ENCODE assay signal across 8 mouse cellular contexts in genomic region chr4:41699783-41700182, GRCm38 (mm10). TPM values are rescaled to one million over a fixed set of nuclear protein-coding genes. Genes with fewer than 3 reads are reported as not detected.
A peak's percentile ranks its signal among the peaks of the same experiment; 100 is the strongest.
DNase-seq lines count a peak whose midpoint lies in the region; ATAC-seq and TF ChIP-seq lines count a peak whose summit lies in the region.
"Not testable (repeated sequence)": the region's sequence is repeated elsewhere in the genome, so short reads cannot be mapped to it uniquely, and the experiment has no call there.

Il11ra1 (plus strand) TSS chr4:41699989.

- not testable (repeated sequence) for ATAC-seq in common myeloid progenitor, adult 5-6 weeks (replicated peaks; ENCODE audit: low read depth, poor library complexity, severe bottlenecking); heart, embryonic 16.5 days (replicated peaks; ENCODE audit: extremely low read depth, insufficient read depth, low FRiP score); intestine, postnatal 0 days; lung, embryonic 15.5 days (ENCODE audit: borderline replicate concordance, extremely low read depth, low FRiP score, low TSS enrichment); neural tube, embryonic 14.5 days (ENCODE audit: low read depth)

- H3K9me3 ChIP-seq in ES-E14 (ENCODE audit: control insufficient read depth, insufficient read depth, low read depth, low read length); heart, embryonic 16.5 days (replicated peaks; ENCODE audit: control insufficient read depth, low read length); intestine, postnatal 0 days (ENCODE audit: control insufficient read depth); lung, embryonic 15.5 days; neural tube, embryonic 14.5 days (ENCODE audit: control insufficient read depth, low read length): not testable (repeated sequence)

- not testable (repeated sequence) for TF ChIP-seq CTCF in gastrocnemius, adult 2 months (IDR thresholded peaks at IDR 0.05); intestine, postnatal 0 days (IDR thresholded peaks at IDR 0.05; ENCODE audit: low read depth)

- H3K27ac ChIP-seq in ES-E14 (ENCODE audit: insufficient read depth, low read depth, low read length, poor library complexity, severe bottlenecking); heart, embryonic 16.5 days (ENCODE audit: low read length); intestine, postnatal 0 days (ENCODE audit: low read depth, low read length); lung, embryonic 15.5 days; neural tube, embryonic 14.5 days (ENCODE audit: low read depth, low read length): not testable (repeated sequence)
- H3K27ac ChIP-seq in gastrocnemius, adult 2 months: peak within 1 kb of the TSS; percentile 84

- not testable (repeated sequence) for H3K4me2 ChIP-seq in heart, embryonic 16.5 days (ENCODE audit: low read depth, low read length); intestine, postnatal 0 days (replicated peaks; ENCODE audit: low read depth); neural tube, embryonic 14.5 days (ENCODE audit: low read depth, low read length)
- H3K4me2 ChIP-seq in lung, embryonic 15.5 days: peak within 1 kb of the TSS; percentile 24; the same call in 1 of the 2 replicates

- intact Hi-C loops in gastrocnemius, adult 2 months (cut with DNase I); left cerebral cortex, postnatal 25 days (cut with DNase I): not testable (repeated sequence)

- not testable (repeated sequence) for H3K4me3 ChIP-seq in ES-E14 (ENCODE audit: insufficient read depth in 1 of 2, low read depth in 1 of 2, low read length in 2 of 2, poor library complexity in 1 of 2, severe bottlenecking in 1 of 2); gastrocnemius, adult 2 months; heart, embryonic 16.5 days (ENCODE audit: low read length); intestine, postnatal 0 days (ENCODE audit: low read depth, low read length); lung, embryonic 15.5 days; neural tube, embryonic 14.5 days (ENCODE audit: low read depth, low read length)

- not testable (repeated sequence) for H3K27me3 ChIP-seq in heart, embryonic 16.5 days (ENCODE audit: control insufficient read depth, insufficient read depth, low read length); intestine, postnatal 0 days (replicated peaks; ENCODE audit: control insufficient read depth, insufficient read depth, low read length); lung, embryonic 15.5 days; neural tube, embryonic 14.5 days (ENCODE audit: control insufficient read depth, insufficient read depth, low read length)

- in situ Hi-C loops in ES-E14 (cut with MboI; ENCODE audit: low sequenced_read_pairs in 2 of 2, unreplicated experiment in 2 of 2): loop anchor here (10.0 to 25.0 kb wide), 2 partner anchors 137 to 145 kb away; partner anchors contain the start of genes Dnaic1 (in 1 of the 2) and Fam219a (in 1 of the 2)

- WGBS in heart, embryonic 16.5 days: 62% methylated on average over 8 of the region's 10 CpGs
- WGBS in intestine, postnatal 0 days: 80% methylated on average over 8 of the region's 10 CpGs
- WGBS in lung, embryonic 15.5 days: 69% methylated on average over 10 of the region's 10 CpGs
- WGBS in neural tube, embryonic 14.5 days: 84% methylated on average over 8 of the region's 10 CpGs

- DNase-seq in ES-E14 (ENCODE audit: low read depth, low spot score); left cerebral cortex, postnatal 25 days (ENCODE audit: low spot score in 2 of 2): not testable (repeated sequence)
- peak; percentile 58 for DNase-seq in gastrocnemius, adult 2 months

- not testable (repeated sequence) for H3K36me3 ChIP-seq in ES-E14 (ENCODE audit: control insufficient read depth, insufficient read depth, low read length, poor library complexity, severe bottlenecking); heart, embryonic 16.5 days (ENCODE audit: control insufficient read depth, insufficient read depth); intestine, postnatal 0 days (ENCODE audit: control insufficient read depth, insufficient read depth); lung, embryonic 15.5 days; neural tube, embryonic 14.5 days (ENCODE audit: control insufficient read depth, insufficient read depth, low read length)

- H3K9ac ChIP-seq in ES-E14 (ENCODE audit: insufficient read depth, low read depth, low read length, poor library complexity, severe bottlenecking); heart, embryonic 16.5 days (ENCODE audit: low read length); intestine, postnatal 0 days (ENCODE audit: low read depth, low read length); lung, embryonic 15.5 days; neural tube, embryonic 14.5 days (replicated peaks; ENCODE audit: low read depth, low read length): not testable (repeated sequence)

- peaks cover 0 to 16% of the 10 kb centered on the region in 2 experiments; a peak in 2 of 4 replicates for H3K4me1 ChIP-seq in ES-E14 (ENCODE audit: control insufficient read depth in 2 of 2, insufficient read depth in 2 of 2, low read length in 2 of 2, poor library complexity in 1 of 2)
- H3K4me1 ChIP-seq in heart, embryonic 16.5 days (ENCODE audit: control insufficient read depth, insufficient read depth, low read length); intestine, postnatal 0 days (replicated peaks; ENCODE audit: control insufficient read depth, insufficient read depth, low read length); lung, embryonic 15.5 days; neural tube, embryonic 14.5 days (ENCODE audit: control insufficient read depth, insufficient read depth, low read length): not testable (repeated sequence)

RNA-seq across cellular contexts. Expression of gene Il11ra1, which starts in this region (rescaled TPM):
- total RNA-seq in ES-E14 (2012; rRNA removed): 13.5 and 20.9 TPM in 2 replicates
- total RNA-seq in common myeloid progenitor, adult 5-6 weeks (2017): 104 and 110 TPM in 2 replicates
- 10 to 100 TPM; 33.3 to 73.4 TPM for total RNA-seq in gastrocnemius, adult 2 months (2021)
- 134 and 142 TPM in 2 replicates for polyA plus RNA-seq in heart, embryonic 16.5 days (2015; fragmentation: Nextera tagmentation; extraction: Ambion mirVana)
- 63.8 and 63.9 TPM in 2 replicates for polyA plus RNA-seq in intestine, postnatal 0 days (2015; fragmentation: Nextera tagmentation; extraction: Ambion mirVana)
- 10 to 100 TPM; 35.8 to 43.8 TPM for total RNA-seq in left cerebral cortex, postnatal 25 days (2021)
- polyA plus RNA-seq in lung, embryonic 15.5 days (2015; fragmentation: Nextera tagmentation; extraction: Ambion mirVana): 131 and 136 TPM in 2 replicates
- 26.2 and 47.2 TPM in 2 replicates for polyA plus RNA-seq in neural tube, embryonic 14.5 days (2014; fragmentation: Nextera tagmentation; extraction: Ambion mirVana)
